Mouse (Mus musculus) thymus, adult 2 months (tissue): ENCODE measurements around the gene Camk2d.

ENCODE experiments used
- CTCF ChIP-seq: fragments of 200-500 bp; IDR thresholded peaks from 2 replicates; pipeline ENCODE4 v1.5.1; 2012; ENCODE audit warnings: mild to moderate bottlenecking, control low read depth, low read length, moderate library complexity, borderline replicate concordance; ENCODE audit not compliant: control insufficient read depth, poor library complexity, insufficient read depth; ENCODE audit errors: extremely low read depth
- POLR2A ChIP-seq: fragments of 200-500 bp; IDR thresholded peaks from 2 replicates; pipeline ENCODE4 v1.6.1; 2012; ENCODE audit warnings: mild to moderate bottlenecking, low read length, control low read depth, moderate library complexity; ENCODE audit not compliant: control insufficient read depth, poor library complexity, insufficient read depth; ENCODE audit errors: extremely low read depth

GRCm38 (mm10) chr3:126681996-126682395 lies 85.9 kb downstream of the Camk2d start:
- TF ChIP-seq POLR2A, result no peak
- no peak for TF ChIP-seq CTCF
